ENCODE assay signal across 14 mouse cellular contexts in genomic region chr3:95307100-95307499, GRCm38 (mm10). TPM values are rescaled to one million over a fixed set of nuclear protein-coding genes. Genes with fewer than 3 reads are reported as not detected.
DNase-seq lines count a peak whose midpoint lies in the region; ATAC-seq and TF ChIP-seq lines count a peak whose summit lies in the region.
"Had no signal": no experiment of that assay in that cellular context is flagged by ENCODE, and none has a peak within 500 bp of the region (broad histone marks: within the 10 kb centered on the region; RNA-seq: fewer than 3 reads in every experiment).

Gene Anxa9, minus strand, starts transcription at chr3:95307176.

- H3K4me2 ChIP-seq in hindbrain, postnatal 0 days (ENCODE audit: low read depth, low read length) = no peak within 1 kb of the TSS
- H3K4me2 ChIP-seq in hindbrain, embryonic 16.5 days (ENCODE audit: low read length) = no peak within 1 kb of the TSS
- no peak within 1 kb of the TSS for H3K4me2 ChIP-seq in limb, embryonic 13.5 days (replicated peaks)
- H3K4me2 ChIP-seq in stomach, postnatal 0 days (replicated peaks; ENCODE audit: low read depth) = no peak within 1 kb of the TSS
- H3K4me2 ChIP-seq: embryonic facial prominence, embryonic 13.5 days; liver, embryonic 12.5 days had no signal

- H3K27ac ChIP-seq in hindbrain, postnatal 0 days = no peak within 1 kb of the TSS
- no peak within 1 kb of the TSS for H3K27ac ChIP-seq in hindbrain, embryonic 16.5 days (ENCODE audit: low read depth, low read length)
- no peak within 1 kb of the TSS for H3K27ac ChIP-seq in limb, embryonic 13.5 days
- peak within 1 kb of the TSS; percentile 83 for H3K27ac ChIP-seq in stomach, postnatal 0 days (replicated peaks)
- H3K27ac ChIP-seq: embryonic facial prominence, embryonic 13.5 days; liver, embryonic 12.5 days had no signal

- H3K36me3 ChIP-seq in hindbrain, postnatal 0 days (ENCODE audit: insufficient read depth, low read length) = no peaks in the 10 kb centered on the region
- no peaks in the 10 kb centered on the region for H3K36me3 ChIP-seq in hindbrain, embryonic 16.5 days (ENCODE audit: control insufficient read depth, insufficient read depth, low read length)
- H3K36me3 ChIP-seq in limb, embryonic 13.5 days = no peaks in the 10 kb centered on the region
- H3K36me3 ChIP-seq in stomach, postnatal 0 days (ENCODE audit: control insufficient read depth, insufficient read depth, low read length) = no peaks in the 10 kb centered on the region
- H3K36me3 ChIP-seq: embryonic facial prominence, embryonic 13.5 days had no signal

- no peaks in the 10 kb centered on the region for H3K9me3 ChIP-seq in hindbrain, postnatal 0 days (ENCODE audit: low read length)
- no peaks in the 10 kb centered on the region for H3K9me3 ChIP-seq in hindbrain, embryonic 16.5 days (ENCODE audit: control insufficient read depth, low read length)
- H3K9me3 ChIP-seq in limb, embryonic 13.5 days = no peaks in the 10 kb centered on the region
- no peaks in the 10 kb centered on the region for H3K9me3 ChIP-seq in stomach, postnatal 0 days (ENCODE audit: control insufficient read depth, low read length)
- H3K9me3 ChIP-seq: embryonic facial prominence, embryonic 13.5 days; liver, embryonic 12.5 days had no signal

- no peaks in the 10 kb centered on the region for H3K4me1 ChIP-seq in hindbrain, postnatal 0 days (ENCODE audit: insufficient read depth, low read length)
- H3K4me1 ChIP-seq in hindbrain, embryonic 16.5 days (ENCODE audit: control insufficient read depth, insufficient read depth, low read depth, low read length) = no peaks in the 10 kb centered on the region
- no peaks in the 10 kb centered on the region for H3K4me1 ChIP-seq in lung, adult 2 months (ENCODE audit: control insufficient read depth, insufficient read depth, low read length)
- H3K4me1 ChIP-seq in limb, embryonic 13.5 days = no peaks in the 10 kb centered on the region
- no peaks in the 10 kb centered on the region for H3K4me1 ChIP-seq in stomach, postnatal 0 days (replicated peaks; ENCODE audit: control insufficient read depth, insufficient read depth)
- H3K4me1 ChIP-seq: embryonic facial prominence, embryonic 13.5 days had no signal

- TF ChIP-seq CTCF in hindbrain, postnatal 0 days (IDR thresholded peaks at IDR 0.05; ENCODE audit: low read depth) = no peak
- TF ChIP-seq CTCF in lung, adult 2 months (IDR thresholded peaks at IDR 0.05; ENCODE audit: insufficient read depth, low read length) = no peak
- no peak for TF ChIP-seq CTCF in stomach, postnatal 0 days (IDR thresholded peaks at IDR 0.05; ENCODE audit: low read depth)

- peak; percentile 9; the same call in 1 of the 2 replicates for TF ChIP-seq POLR2A in lung, adult 2 months (IDR thresholded peaks at IDR 0.05; ENCODE audit: borderline replicate concordance, extremely low read depth, low read depth, low read length)

- WGBS in hindbrain, postnatal 0 days = 76% methylated on average over 7 of the region's 7 CpGs
- 76% methylated on average over 7 of the region's 7 CpGs for WGBS in hindbrain, embryonic 16.5 days
- 50% methylated on average over 7 of the region's 7 CpGs for WGBS in lung, adult 2 months
- 61% methylated on average over 7 of the region's 7 CpGs for WGBS in limb, embryonic 13.5 days
- WGBS in stomach, postnatal 0 days = 34% methylated on average over 7 of the region's 7 CpGs

- H3K4me3 ChIP-seq in hindbrain, postnatal 0 days (ENCODE audit: low read length) = no peak within 1 kb of the TSS
- no peak within 1 kb of the TSS for H3K4me3 ChIP-seq in hindbrain, embryonic 16.5 days (ENCODE audit: low read length)
- H3K4me3 ChIP-seq in lung, adult 2 months (replicated peaks; ENCODE audit: extremely low read depth, low read depth, low read length) = no peak within 1 kb of the TSS
- no peak within 1 kb of the TSS for H3K4me3 ChIP-seq in limb, embryonic 13.5 days
- H3K4me3 ChIP-seq in stomach, postnatal 0 days (ENCODE audit: low read depth, low read length) = no peak within 1 kb of the TSS
- H3K4me3 ChIP-seq: embryonic facial prominence, embryonic 13.5 days; liver, embryonic 12.5 days had no signal

- H3K27me3 ChIP-seq in hindbrain, postnatal 0 days (ENCODE audit: insufficient read depth, low read length) = no peaks in the 10 kb centered on the region
- no peaks in the 10 kb centered on the region for H3K27me3 ChIP-seq in hindbrain, embryonic 16.5 days (replicated peaks; ENCODE audit: control insufficient read depth, insufficient read depth, low read length)
- H3K27me3 ChIP-seq in limb, embryonic 13.5 days = no peaks in the 10 kb centered on the region
- H3K27me3 ChIP-seq in stomach, postnatal 0 days (ENCODE audit: control insufficient read depth, insufficient read depth, low read length) = no peaks in the 10 kb centered on the region
- H3K27me3 ChIP-seq: embryonic facial prominence, embryonic 13.5 days; liver, embryonic 12.5 days had no signal

- peak; percentile 18; the same call in 1 of the 2 replicates for ATAC-seq in hindbrain, postnatal 0 days
- no peak for ATAC-seq in hindbrain, embryonic 16.5 days
- ATAC-seq in limb, embryonic 13.5 days (ENCODE audit: low FRiP score, low read depth) = 0 out of 2 replicates have a peak, but pooled peaks have one; percentile 46
- ATAC-seq in stomach, postnatal 0 days (ENCODE audit: low FRiP score, low TSS enrichment) = peak; percentile 28
- ATAC-seq: forebrain, postnatal 0 days; liver, embryonic 12.5 days had no signal

- H3K9ac ChIP-seq in hindbrain, postnatal 0 days (replicated peaks; ENCODE audit: low read length) = no peak within 1 kb of the TSS
- no peak within 1 kb of the TSS for H3K9ac ChIP-seq in hindbrain, embryonic 16.5 days (ENCODE audit: low read depth, low read length)
- no peak within 1 kb of the TSS for H3K9ac ChIP-seq in limb, embryonic 13.5 days
- H3K9ac ChIP-seq in stomach, postnatal 0 days (ENCODE audit: low read length) = peak within 1 kb of the TSS; percentile 14; the same call in 1 of the 2 replicates
- H3K9ac ChIP-seq: embryonic facial prominence, embryonic 13.5 days; forebrain, postnatal 0 days; liver, embryonic 12.5 days had no signal

- TF ChIP-seq EP300 in stomach, postnatal 0 days (optimal IDR thresholded peaks at IDR 0.05) = no peak

- DNase-seq in hindbrain, postnatal 0 days (ENCODE audit: low spot score) = no peak
- DNase-seq in lung, adult 2 months = no peak
- DNase-seq in lung, postnatal 36 days = no peak
- no peak for DNase-seq in stomach, postnatal 0 days (ENCODE audit: low spot score)
- no peak for DNase-seq in adrenal gland, postnatal 4 days (ENCODE audit: low spot score in 2 of 2)
- DNase-seq: adrenal gland, adult 2 months; cerebellum, adult 9-11 months; forebrain, postnatal 0 days; gastrocnemius, postnatal 10 days; thymus, postnatal 4 days had no signal

RNA-seq across cellular contexts. Expression of gene Anxa9, which starts in this region (rescaled TPM):
- 0.31 TPM in 1 of 2 replicates, not detected in the other for total RNA-seq in hindbrain, postnatal 0 days (2014; rRNA removed)
- 0.28 and 0.48 TPM in 2 replicates for polyA plus RNA-seq in hindbrain, postnatal 0 days (2015; fragmentation: Nextera tagmentation; extraction: Ambion mirVana)
- polyA plus RNA-seq in hindbrain, embryonic 16.5 days (2015; fragmentation: Nextera tagmentation; extraction: Ambion mirVana) = 0.35 TPM in 2 replicates
- polyA plus RNA-seq in lung, adult 2 months (2012; rRNA removed) = 4.7 and 16.7 TPM in 2 replicates
- 2.0 and 2.5 TPM in 2 replicates for polyA plus RNA-seq in limb, embryonic 13.5 days (2015; fragmentation: Nextera tagmentation; extraction: Ambion mirVana)
- polyA plus RNA-seq in stomach, postnatal 0 days (2015; fragmentation: Nextera tagmentation; extraction: Ambion mirVana) = 57.2 and 63.1 TPM in 2 replicates
- total RNA-seq in adrenal gland, postnatal 4 days (2021) = 1 to 10 TPM; 1.1 to 1.3 TPM

Comparison
In these comparisons a context has a peak if more than half of its experiments do, and no peak if none do; other contexts are left out.
1. Peak in ATAC-seq in hindbrain, postnatal 0 days; RNA of the gene not detected or under 1 TPM.